Mouse (Mus musculus): Measurements from ENCODE around the gene Bcas3.

DNA sequence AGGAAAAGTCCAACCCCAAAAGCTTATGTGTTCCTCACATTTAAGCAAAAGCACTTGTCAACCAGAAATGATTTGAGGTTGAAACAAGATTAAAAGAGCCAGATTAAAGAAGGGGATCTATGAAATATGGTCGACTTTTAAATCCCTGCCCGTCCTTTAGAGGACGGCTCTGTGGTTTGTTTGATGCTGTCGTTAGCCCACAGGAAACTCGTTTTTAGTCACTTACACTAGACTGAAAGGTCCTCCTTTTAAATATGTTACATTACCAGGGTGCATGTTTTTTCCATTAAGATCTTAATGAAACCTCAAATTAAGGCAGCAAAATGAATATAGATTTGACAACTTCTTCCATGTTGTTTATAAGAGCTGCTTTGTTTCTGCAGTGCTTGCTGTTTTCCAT, 192.6 kb downstream of the Bcas3 start:
- TF ChIP-seq CTCF (IDR thresholded peaks at IDR 0.05; ENCODE audit: low read depth, low read length) (no peak), GATA1 (IDR thresholded peaks at IDR 0.05; ENCODE audit: borderline replicate concordance, low read length) (no peak), TAL1 (conservative IDR thresholded peaks at IDR 0.05; ENCODE audit: low read depth, low read length) (no peak), POLR2AphosphoS5 (IDR thresholded peaks at IDR 0.05; ENCODE audit: insufficient replicate concordance, low read depth, low read length) (no peak)

Measured in G1E (cell line).